Mouse (Mus musculus) splenic B cell, adult 2 months (primary cell): ENCODE results near the gene Ager.
A peak's percentile ranks its signal among the peaks of the same experiment; 100 is the strongest.

ENCODE experiments used
- DNase-seq: peaks from one replicate; pipeline ENCODE4 v3.0.0-alpha.2; 2011; ENCODE audit warnings: low read depth, low spot score
- H3K27me3 ChIP-seq: 2 replicates; pipeline ENCODE4 v1.6.1; 2012; ENCODE audit warnings: mild to moderate bottlenecking, low read length, moderate library complexity, mixed read lengths; ENCODE audit not compliant: control insufficient read depth, poor library complexity, insufficient read depth, severe bottlenecking
- H3K36me3 ChIP-seq: 2 replicates; pipeline ENCODE4 v1.6.1; 2012; ENCODE audit warnings: mild to moderate bottlenecking, low read length, moderate library complexity, mixed read lengths; ENCODE audit not compliant: control insufficient read depth, poor library complexity, insufficient read depth, severe bottlenecking

The Ager gene

DNA sequence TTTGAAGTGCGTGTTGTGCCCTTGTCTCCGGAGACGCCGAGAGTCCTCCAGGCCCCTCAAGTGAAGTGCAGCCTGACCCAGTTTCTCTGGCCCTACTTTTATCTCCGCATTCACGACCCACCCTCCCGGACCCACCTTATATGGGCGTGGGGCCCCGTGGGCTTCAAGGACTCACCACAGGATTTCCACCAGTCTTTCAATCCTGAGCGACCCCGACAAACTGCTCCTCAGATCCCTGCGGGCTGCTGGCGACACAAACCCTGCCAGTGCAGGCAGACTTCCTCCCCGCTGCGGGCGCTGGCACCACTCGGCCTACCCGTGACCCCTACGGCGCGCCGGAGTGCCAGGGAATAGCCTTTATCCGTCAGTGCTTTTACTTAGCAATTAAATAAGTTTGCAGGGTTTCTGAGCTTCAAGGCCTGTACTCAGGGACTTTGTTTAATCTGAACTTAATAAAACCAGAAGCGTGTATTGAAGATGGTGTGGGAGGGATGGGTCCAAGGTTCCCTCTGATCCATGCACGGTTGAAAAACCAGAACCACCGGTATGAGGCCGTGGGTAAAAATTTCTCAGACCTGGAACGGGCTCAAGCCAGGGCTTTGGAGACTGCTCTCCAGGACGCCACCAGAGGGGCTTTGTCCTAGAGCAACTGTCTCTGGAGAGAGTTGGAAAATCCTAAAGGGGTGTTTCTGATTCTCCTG, 30.4 kb downstream of the Ager start, which contains the start of gene Ppt2:
Ppt2 (minus strand) TSS at position 568 of the 701 bp plus-strand sequence.
- no peak for DNase-seq
- no peaks in the 10 kb centered on the region for H3K36me3 ChIP-seq
- H3K27me3 ChIP-seq: no peaks in the 10 kb centered on the region; the same call in 1 of the 2 replicates

DNA sequence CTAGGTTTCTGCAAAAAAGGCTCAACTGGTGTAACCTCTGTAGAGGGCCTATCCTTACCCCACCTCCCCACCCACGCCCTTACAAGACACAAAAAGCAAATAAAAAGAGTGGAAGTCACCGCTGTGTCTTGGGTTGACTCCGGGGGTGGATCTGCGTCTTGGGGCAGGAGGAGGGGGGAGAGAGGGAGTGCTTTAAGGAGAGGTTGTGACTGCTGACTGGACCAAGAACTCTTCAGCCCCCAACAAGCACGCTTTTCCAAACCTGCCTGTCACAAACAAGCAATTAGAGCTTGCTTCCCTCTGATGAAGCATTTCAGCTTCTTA, 30.9 kb downstream of the Ager start:
- H3K27me3 ChIP-seq: no peaks in the 10 kb centered on the region; the same call in 1 of the 2 replicates
- DNase-seq: no peak
- no peaks in the 10 kb centered on the region for H3K36me3 ChIP-seq

DNA sequence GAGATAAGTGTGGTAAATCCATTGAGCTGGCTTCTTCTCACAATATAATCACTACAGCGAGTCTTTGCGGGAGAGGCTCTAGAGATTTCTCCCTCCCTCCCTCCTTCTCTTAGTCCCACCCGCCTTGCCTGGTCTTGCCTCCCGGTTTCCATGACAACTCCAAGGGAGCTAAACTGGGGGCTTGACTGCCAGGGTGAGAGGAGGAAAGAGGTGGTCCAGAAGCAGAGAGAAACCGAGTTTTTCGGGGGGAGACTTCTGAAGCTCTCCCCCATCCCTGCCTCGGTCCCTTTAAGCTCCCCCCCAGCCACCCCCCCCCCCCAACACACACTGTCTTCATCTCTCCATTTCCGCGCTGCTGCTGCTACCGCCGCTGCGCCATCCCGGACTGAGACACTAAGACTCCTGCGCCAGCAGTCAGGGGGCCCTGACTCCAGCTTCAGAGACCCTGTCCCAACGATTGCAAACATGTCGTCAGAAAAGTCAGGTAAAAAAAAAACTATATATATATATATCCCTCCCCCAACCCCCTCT, 31.6 kb downstream of the Ager start, which contains the start of gene Prrt1:
Prrt1 (plus strand) TSS at position 313 of the 531 bp plus-strand sequence.
- no peak for DNase-seq
- Histone ChIP-seq H3K36me3 (no peaks in the 10 kb centered on the region), H3K27me3 (no peaks in the 10 kb centered on the region; the same call in 1 of the 2 replicates)

DNA sequence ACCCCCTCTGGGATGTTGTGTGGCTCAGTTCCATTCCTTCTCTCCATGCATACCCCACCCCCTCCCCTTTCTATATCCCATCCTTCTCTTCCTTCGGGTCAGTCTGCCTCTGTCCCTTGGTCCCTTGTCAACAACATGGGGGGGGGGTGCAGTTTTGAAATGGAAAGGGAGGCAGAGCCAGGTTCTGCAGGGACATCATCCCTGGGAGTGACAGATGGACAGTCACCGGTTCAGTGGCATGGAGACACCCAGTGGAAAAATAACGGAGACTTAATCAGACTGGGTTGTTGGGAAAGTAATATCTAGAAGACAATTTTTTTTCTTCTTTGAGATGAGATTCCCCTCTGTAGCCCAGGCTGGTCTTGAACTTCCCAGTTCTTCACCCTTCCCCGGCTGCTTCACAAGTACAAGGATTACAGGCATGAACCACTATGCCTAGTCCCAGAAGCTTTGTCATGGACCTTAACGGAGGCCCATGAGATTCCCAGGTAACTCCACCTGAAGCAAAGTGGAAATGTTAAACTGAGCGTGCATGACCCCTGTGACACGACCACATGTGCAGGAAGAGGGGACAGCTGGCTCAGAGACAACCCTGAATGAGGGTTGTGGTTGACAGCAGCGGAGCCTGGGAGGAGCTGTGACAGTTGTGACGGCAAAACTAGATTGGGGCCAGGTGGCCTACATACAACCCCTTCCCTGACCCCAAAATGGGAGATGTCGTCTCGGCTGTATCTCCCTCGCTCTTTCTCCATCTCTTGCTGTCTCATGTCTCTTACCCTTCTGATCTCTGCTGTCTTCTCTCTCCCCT, 32.3 kb downstream of the Ager start:
- H3K36me3 ChIP-seq: no peaks in the 10 kb centered on the region
- H3K27me3 ChIP-seq: no peaks in the 10 kb centered on the region; the same call in 1 of the 2 replicates
- peak; percentile 47 for DNase-seq

DNA sequence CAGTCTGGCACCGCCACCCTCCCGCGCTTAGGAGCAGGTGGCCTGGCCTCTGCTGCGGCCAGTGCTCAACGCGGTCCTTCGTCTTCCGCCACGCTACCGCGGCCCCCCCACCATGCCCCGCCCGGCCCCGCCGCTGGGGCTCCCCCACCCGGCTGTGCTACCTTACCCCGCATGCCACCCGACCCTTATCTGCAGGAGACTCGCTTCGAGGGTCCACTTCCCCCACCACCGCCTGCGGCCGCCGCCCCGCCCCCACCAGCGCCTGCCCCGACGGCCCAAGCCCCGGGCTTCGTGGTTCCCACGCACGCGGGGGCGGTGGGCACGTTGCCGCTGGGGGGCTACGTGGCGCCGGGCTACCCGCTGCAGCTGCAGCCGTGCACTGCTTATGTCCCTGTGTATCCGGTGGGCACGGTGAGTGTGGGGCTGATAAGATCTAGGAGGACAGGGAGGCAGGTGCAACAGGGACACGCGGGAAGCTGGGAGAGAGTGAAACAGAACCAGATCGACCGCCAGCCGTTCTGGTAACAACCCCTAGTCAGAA, 33.2 kb downstream of the Ager start:
- DNase-seq: peak; percentile 35
- Histone ChIP-seq H3K27me3 (no peaks in the 10 kb centered on the region; the same call in 1 of the 2 replicates), H3K36me3 (no peaks in the 10 kb centered on the region)

DNA sequence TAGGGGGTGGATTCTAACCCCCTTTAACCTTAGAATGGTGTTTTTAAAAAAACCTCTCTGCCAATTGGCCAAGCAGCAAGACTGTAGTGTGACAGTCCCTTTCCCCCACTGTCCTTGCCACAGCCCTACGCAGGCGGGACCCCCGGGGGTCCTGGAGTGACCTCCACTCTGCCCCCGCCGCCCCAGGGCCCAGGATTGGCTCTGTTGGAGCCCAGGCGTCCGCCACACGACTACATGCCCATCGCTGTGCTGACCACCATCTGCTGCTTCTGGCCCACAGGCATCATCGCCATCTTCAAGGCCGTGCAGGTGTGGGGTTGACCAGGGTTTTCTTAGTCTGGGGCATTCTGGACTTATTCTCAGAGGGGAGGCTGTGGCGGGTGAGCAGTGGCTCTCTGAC, 34.0 kb downstream of the Ager start:
- Histone ChIP-seq H3K36me3 (no peaks in the 10 kb centered on the region), H3K27me3 (no peaks in the 10 kb centered on the region; the same call in 1 of the 2 replicates)
- no peak for DNase-seq

DNA sequence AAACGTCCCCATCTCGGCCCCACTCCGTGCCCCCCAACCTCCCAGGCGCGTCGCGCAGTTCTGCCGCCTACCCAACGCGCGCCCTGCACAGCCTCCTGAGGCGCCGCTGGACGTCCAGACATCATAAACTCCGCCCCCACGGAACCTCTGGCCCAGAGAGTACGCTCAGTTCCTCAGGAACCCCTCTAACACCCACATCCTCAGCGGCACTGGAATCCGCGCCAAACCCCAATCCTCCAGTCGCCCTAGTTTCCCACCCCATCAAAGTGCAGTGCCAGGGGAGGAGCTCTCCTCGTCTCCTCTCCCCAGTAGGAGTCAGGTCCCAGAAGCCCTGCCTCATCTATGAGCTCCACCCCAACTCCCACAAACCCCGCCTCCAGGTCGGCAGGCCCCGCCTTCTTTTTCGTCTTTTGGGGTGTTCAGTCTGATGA, 34.6 kb downstream of the Ager start:
- DNase-seq: peak; percentile 61
- Histone ChIP-seq H3K27me3 (no peaks in the 10 kb centered on the region; the same call in 1 of the 2 replicates), H3K36me3 (no peaks in the 10 kb centered on the region)

DNA sequence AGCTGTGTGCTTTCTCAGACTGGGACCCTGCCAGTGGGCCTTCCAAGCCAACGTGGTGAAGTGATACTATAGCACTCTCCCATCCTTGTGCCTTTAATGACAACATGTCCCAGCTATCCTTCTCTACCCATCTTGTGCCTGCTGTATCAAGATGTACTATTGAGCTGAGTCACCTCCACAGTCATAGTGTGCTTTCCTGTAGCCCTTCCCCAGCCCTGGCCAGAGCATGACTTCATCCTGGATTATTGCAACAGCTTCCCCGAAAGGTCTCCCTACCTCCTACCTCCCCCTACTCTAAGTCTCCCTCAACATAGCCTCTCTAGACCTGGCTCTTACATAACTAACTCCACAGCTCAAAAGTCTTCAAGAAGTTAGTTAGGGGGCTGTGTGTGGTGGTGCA, 38.0 kb downstream of the Ager start:
- DNase-seq: no peak
- no peaks in the 10 kb centered on the region; the same call in 1 of the 2 replicates for H3K27me3 ChIP-seq
- H3K36me3 ChIP-seq: no peaks in the 10 kb centered on the region

DNA sequence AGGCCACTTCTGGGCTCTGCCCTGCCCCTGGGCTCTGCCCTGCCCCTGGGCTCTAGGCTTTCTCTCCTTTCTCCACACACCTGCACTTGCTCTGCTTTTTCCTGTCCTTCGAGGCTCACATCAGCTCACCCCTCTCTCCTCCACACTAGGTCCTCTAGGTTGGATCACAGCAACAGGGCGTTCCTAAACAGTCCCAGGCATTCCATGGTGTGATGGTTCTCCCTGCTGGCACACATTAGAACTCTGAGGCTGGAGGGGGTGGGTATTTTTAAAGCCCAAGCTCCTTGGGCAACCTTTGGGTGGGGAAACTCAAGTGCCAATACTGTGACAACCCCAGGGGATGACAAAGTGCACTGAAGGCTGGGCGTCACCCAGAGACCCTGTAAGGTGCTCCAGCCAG, 39.8 kb downstream of the Ager start:
- Histone ChIP-seq H3K36me3 (no peaks in the 10 kb centered on the region), H3K27me3 (no peaks in the 10 kb centered on the region)
- DNase-seq: no peak

DNA sequence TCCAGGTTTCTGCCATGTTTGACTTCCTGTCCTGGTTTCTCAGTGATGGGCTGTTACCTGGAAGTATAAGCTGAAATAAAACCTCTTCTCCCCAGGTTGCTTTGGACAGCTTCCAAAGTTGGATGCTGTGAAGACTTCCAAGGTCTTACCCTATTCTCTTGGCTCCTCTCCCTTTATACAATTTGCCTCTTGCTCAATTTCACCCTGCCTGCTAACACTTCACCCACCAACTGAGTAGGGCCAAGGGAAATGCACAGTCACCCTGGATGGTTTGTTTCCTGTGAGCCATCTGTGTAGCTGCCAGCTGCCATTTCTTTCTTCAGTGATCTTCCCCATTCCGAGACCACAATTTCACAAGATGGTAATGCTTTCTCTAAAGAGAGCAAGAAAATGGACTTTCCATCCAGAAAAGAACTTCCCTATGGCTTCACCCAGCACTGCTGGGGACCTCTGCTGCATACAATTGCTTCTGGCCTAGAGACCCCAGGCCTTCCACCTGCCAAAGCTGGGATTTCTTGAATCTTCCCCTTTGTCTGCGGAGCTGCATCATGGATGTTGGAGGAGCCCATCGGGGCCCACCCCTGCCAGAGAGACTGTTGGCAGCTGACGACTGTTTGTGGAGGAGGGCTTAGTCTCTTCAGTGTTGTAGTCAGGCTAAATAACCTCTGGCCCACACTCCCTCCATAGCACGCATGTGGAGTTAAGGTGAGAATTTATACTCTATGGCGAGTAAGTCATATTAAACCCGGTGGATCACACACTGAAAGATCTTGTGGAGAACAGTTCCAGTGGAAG, 42.0 kb downstream of the Ager start:
- no peaks in the 10 kb centered on the region for H3K36me3 ChIP-seq
- no peak for DNase-seq

DNA sequence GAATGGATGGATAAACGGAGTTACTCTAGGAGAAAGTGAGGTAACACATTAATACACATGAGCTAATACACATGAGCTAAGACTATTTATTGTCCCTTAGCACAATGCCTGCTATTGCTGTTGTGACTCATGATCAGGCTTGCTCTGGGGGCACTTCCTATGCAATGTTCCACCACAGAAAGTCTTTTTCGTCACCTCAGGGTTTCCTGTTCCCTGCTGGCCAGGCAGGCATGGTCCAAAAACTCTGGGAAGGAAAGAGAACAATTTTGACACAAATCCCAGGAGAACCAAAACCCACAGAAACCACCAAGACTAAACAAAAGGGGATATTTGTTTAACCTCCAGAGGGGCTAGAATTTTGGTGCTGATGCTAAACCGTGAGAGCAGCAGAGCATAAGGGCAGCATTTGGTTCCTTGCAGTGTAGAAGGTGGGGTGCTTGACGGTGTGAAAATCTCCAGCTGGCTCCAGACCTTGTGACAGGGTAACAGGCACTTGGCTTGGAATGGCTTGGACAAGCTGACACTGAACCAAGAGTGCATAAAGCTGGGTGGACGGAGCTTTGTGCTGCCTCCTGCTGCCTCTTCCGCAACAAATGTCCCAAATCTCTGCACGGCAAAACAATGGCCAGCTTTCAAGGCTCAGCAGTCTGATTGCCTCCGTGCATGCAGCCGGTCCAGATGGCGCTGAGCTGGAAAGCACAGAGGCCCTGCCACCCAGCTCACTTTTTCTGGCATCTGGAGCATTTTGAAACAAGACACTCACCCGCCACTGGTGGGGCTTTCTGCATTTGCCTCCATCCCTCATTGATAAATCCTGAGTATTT, 43.3 kb downstream of the Ager start:
- no peaks in the 10 kb centered on the region for H3K36me3 ChIP-seq
- DNase-seq: no peak
- H3K27me3 ChIP-seq: no peaks in the 10 kb centered on the region

More for the DNA sequence above, 42.0 kb downstream of the Ager start:
- no peaks in the 10 kb centered on the region for H3K27me3 ChIP-seq

DNA sequence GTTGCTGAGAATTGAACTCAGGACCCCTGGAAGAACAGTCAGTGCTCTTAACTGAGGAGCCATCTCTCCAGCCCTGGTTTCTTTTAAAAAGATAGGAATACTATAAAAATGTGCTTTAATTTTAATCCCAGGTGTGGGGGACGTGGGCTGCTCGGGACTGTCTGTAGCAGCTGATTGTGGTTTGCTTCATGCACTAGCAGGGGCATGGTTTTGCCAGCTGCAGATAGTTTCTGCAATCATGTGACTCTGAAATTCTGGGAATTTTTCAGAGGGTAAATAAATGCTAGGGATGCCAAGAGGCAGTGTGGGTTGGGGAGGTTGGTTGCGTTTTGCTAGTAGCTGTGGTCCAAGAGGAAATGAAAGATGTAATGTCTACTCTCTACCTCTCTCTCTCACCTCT, 44.3 kb downstream of the Ager start:
- no peak for DNase-seq
- Histone ChIP-seq H3K27me3 (no peaks in the 10 kb centered on the region), H3K36me3 (no peaks in the 10 kb centered on the region)

DNA sequence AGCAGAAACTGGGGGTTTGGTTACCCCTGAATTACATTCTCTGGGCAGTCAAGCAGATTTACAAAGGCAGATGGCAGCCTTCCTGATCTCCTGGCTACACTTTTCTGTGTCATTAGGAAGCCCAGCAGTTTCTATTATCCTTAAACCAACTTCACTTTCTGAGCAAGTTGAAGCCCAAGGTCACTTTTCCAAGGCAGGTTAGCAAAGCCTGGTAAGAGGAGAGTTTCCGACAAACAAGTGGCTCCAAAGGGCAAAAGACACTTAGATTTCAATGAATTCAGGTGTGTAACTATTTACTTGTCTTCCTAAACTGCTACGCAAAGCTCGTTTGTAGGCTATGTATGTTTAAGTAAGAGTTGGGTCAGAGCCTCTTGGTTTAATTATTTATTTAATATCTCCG, 45.7 kb downstream of the Ager start:
- no peaks in the 10 kb centered on the region for H3K27me3 ChIP-seq
- no peaks in the 10 kb centered on the region for H3K36me3 ChIP-seq
- no peak for DNase-seq
